Mouse (Mus musculus) ES-E14 (cell line): ENCODE measurements at regions not wholly inside any gene's neighbourhood (a gene's known extent, or its start where the extent isn't known, plus 50 kb on each side); places are given as distances from the start of the nearest gene placed in this dataset.

ENCODE experiments used
- DNase-seq: peaks from one replicate; pipeline ENCODE4 v3.0.0-alpha.2; 2013; ENCODE audit warnings: low read depth, low spot score
- H3K27ac ChIP-seq: 2 replicates; pipeline ENCODE4 v1.5.1; 2012; ENCODE audit warnings: low read depth, mild to moderate bottlenecking, low read length, moderate library complexity, mixed read lengths; ENCODE audit not compliant: poor library complexity, insufficient read depth, severe bottlenecking
- H3K36me3 ChIP-seq: 2 replicates; pipeline ENCODE4 v1.6.1; 2012; ENCODE audit warnings: mild to moderate bottlenecking, low read length, moderate library complexity, mixed read lengths; ENCODE audit not compliant: control insufficient read depth, poor library complexity, insufficient read depth, severe bottlenecking
- H3K4me1 ChIP-seq, 2 experiments: fragments of 150-350 bp in 1 of 2; sonication (generic) in 1 of 2; 2 replicates each; pipeline ENCODE4 v1.6.1; 2012; ENCODE audit warnings: low read length in 2 of 2, mild to moderate bottlenecking in 1 of 2, mixed read lengths in 1 of 2; ENCODE audit not compliant: control insufficient read depth in 2 of 2, insufficient read depth in 2 of 2, poor library complexity in 1 of 2
- H3K4me3 ChIP-seq, 2 experiments: fragments of 150-350 bp in 1 of 2; sonication (generic) in 1 of 2; 2 replicates each; pipeline ENCODE4 v1.5.1; 2012; ENCODE audit warnings: low read length in 2 of 2, low read depth in 1 of 2, mild to moderate bottlenecking in 1 of 2, mixed read lengths in 1 of 2; ENCODE audit not compliant: insufficient read depth in 1 of 2, poor library complexity in 1 of 2, severe bottlenecking in 1 of 2
- H3K9ac ChIP-seq: 2 replicates; pipeline ENCODE4 v1.6.1; 2012; ENCODE audit warnings: low read depth, mild to moderate bottlenecking, low read length, mixed read lengths; ENCODE audit not compliant: poor library complexity, insufficient read depth, severe bottlenecking
- H3K9me3 ChIP-seq: fragments of 150-350 bp; sonication (generic); 2 replicates; pipeline ENCODE4 v1.6.1; 2012; ENCODE audit warnings: low read depth, mild to moderate bottlenecking, low read length; ENCODE audit not compliant: control insufficient read depth, insufficient read depth
- CHD2 ChIP-seq: IDR thresholded peaks from 2 replicates; pipeline ENCODE4 v1.6.1; 2014; ENCODE audit warnings: mild to moderate bottlenecking, low read depth, low read length, inconsistent platforms
- HCFC1 ChIP-seq: IDR thresholded peaks from 2 replicates; pipeline ENCODE4 v1.6.1; 2012; ENCODE audit warnings: low read length, inconsistent platforms, borderline replicate concordance; ENCODE audit not compliant: insufficient read depth
- MAFK ChIP-seq: IDR thresholded peaks from 2 replicates; pipeline ENCODE4 v1.6.1; 2014; ENCODE audit warnings: mild to moderate bottlenecking, low read depth, low read length, inconsistent platforms; ENCODE audit not compliant: insufficient read depth
- ZC3H11A ChIP-seq: IDR thresholded peaks from 2 replicates; pipeline ENCODE4 v1.6.1; 2012; ENCODE audit warnings: low read depth, mild to moderate bottlenecking, inconsistent platforms, low read length, borderline replicate concordance
- ZNF384 ChIP-seq: IDR thresholded peaks from 2 replicates; pipeline ENCODE4 v1.6.1; 2012; ENCODE audit warnings: low read depth, low read length, inconsistent platforms
- in situ Hi-C, 2 experiments: fragments of 600-800 bp; cut with MboI; formaldehyde crosslinking; loops; one replicate each; pipeline ENCODE4 v1.15.1; 2025; ENCODE audit warnings: low sequenced_read_pairs in 2 of 2, inconsistent platforms in 1 of 2; ENCODE audit not compliant: unreplicated experiment in 2 of 2

- no peaks in the 10 kb centered on the region for H3K36me3 ChIP-seq
- H3K9me3 ChIP-seq: no peaks in the 10 kb centered on the region
- H3K9ac ChIP-seq: no peak overlapping the region
- H3K27ac ChIP-seq: no peak overlapping the region
- no peaks in the 10 kb centered on the region for H3K4me1 ChIP-seq
- TF ChIP-seq ZNF384 (no peak), ZC3H11A (no peak), HCFC1 (no peak), MAFK (no peak), CHD2 (no peak)
- in situ Hi-C loops: no loop called here
- H3K4me3 ChIP-seq: no peak overlapping the region
- DNase-seq: no peak
These were observed 149.7 kb upstream of the Vldlr start for GRCm38 (mm10) chr19:27066449-27067181.

- in situ Hi-C loops: no loop called here
- Histone ChIP-seq H3K4me3 (no peak overlapping the region), H3K9me3 (no peaks in the 10 kb centered on the region), H3K36me3 (no peaks in the 10 kb centered on the region), H3K9ac (no peak overlapping the region), H3K4me1 (no peaks in the 10 kb centered on the region), H3K27ac (no peak overlapping the region)
- peak; percentile 3 for DNase-seq
- no peak for TF ChIP-seq MAFK
- TF ChIP-seq ZNF384: no peak
- TF ChIP-seq ZC3H11A: no peak
- TF ChIP-seq HCFC1: no peak
- no peak for TF ChIP-seq CHD2
These were observed 143.0 kb upstream of the Vldlr start for GRCm38 (mm10) chr19:27073281-27073680.

GRCm38 (mm10) chr19:27075019-27075418, 141.3 kb upstream of the Vldlr start:
- TF ChIP-seq HCFC1 (no peak), MAFK (no peak), CHD2 (no peak)
- Histone ChIP-seq H3K9me3 (no peaks in the 10 kb centered on the region), H3K4me3 (no peak overlapping the region), H3K36me3 (no peaks in the 10 kb centered on the region), H3K9ac (no peak overlapping the region), H3K27ac (no peak overlapping the region), H3K4me1 (no peaks in the 10 kb centered on the region)
- DNase-seq: no peak
- in situ Hi-C loops: no loop called here

GRCm38 (mm10) chr19:27076920-27077512, 139.3 kb upstream of the Vldlr start:
- no peak for DNase-seq
- H3K9me3 ChIP-seq: no peaks in the 10 kb centered on the region
- in situ Hi-C loops: no loop called here
- no peak overlapping the region for H3K4me3 ChIP-seq
- H3K4me1 ChIP-seq: no peaks in the 10 kb centered on the region
- no peaks in the 10 kb centered on the region for H3K36me3 ChIP-seq
- H3K9ac ChIP-seq: no peak overlapping the region
- TF ChIP-seq ZNF384 (no peak), CHD2 (no peak), ZC3H11A (no peak), MAFK (no peak), HCFC1 (no peak)
- no peak overlapping the region for H3K27ac ChIP-seq
